Mouse (Mus musculus) liver, embryonic 13.5 days (tissue): Measurements from ENCODE around the gene As3mt. TPM values are rescaled to one million over a fixed set of nuclear protein-coding genes. Genes with fewer than 3 reads are reported as not detected.
A peak's percentile ranks its signal among the peaks of the same experiment; 100 is the strongest.
"Not testable (repeated sequence)": the region's sequence is repeated elsewhere in the genome, so short reads cannot be mapped to it uniquely, and the experiment has no call there.

Experiments
- ATAC-seq: fragments of 200-750 bp; cut with Nextera tagmentation; 2 replicates; pipeline ENCODE4 v1.8.0; 2017; ENCODE audit warnings: low read depth, mild to moderate bottlenecking, moderate number of reproducible peaks, moderate library complexity
- DNase-seq: peaks from one replicate; pipeline ENCODE4 v3.0.0; 2022
- H3K27ac ChIP-seq: fragments of 300-500 bp; sonication (generic); 2 replicates; pipeline ENCODE4 v1.5.1; 2015; ENCODE audit warnings: moderate library complexity, mild to moderate bottlenecking, inconsistent platforms
- H3K27me3 ChIP-seq: fragments of 300-500 bp; sonication (generic); 2 replicates; pipeline ENCODE4 v1.6.1; 2015; ENCODE audit warnings: mild to moderate bottlenecking, inconsistent platforms
- H3K36me3 ChIP-seq: fragments of 300-500 bp; sonication (generic); 2 replicates; pipeline ENCODE4 v1.6.1; 2015; ENCODE audit warnings: mild to moderate bottlenecking, inconsistent platforms
- H3K4me1 ChIP-seq: fragments of 300-500 bp; sonication (generic); replicated peaks from 2 replicates; pipeline ENCODE4 v1.6.1; 2015; ENCODE audit warnings: inconsistent platforms
- H3K4me2 ChIP-seq: fragments of 300-500 bp; sonication (generic); 2 replicates; pipeline ENCODE4 v1.6.1; 2015; ENCODE audit warnings: inconsistent platforms, mild to moderate bottlenecking, moderate library complexity
- H3K4me3 ChIP-seq: fragments of 300-500 bp; sonication (generic); replicated peaks from 2 replicates; pipeline ENCODE4 v1.5.1; 2015; ENCODE audit warnings: mild to moderate bottlenecking, inconsistent platforms
- H3K9ac ChIP-seq: fragments of 300-500 bp; sonication (generic); 2 replicates; pipeline ENCODE4 v1.6.1; 2015; ENCODE audit warnings: mild to moderate bottlenecking, inconsistent platforms
- H3K9me3 ChIP-seq: fragments of 300-500 bp; sonication (generic); replicated peaks from 2 replicates; pipeline ENCODE4 v1.6.1; 2016; ENCODE audit warnings: inconsistent platforms
- WGBS: fragments of 180-500 bp; shearing (Covaris S2); methylation state at CpG from one replicate; pipeline ENCODE4 v1.1.7; 2015; ENCODE audit not compliant: insufficient replicate concordance; 5-methylcytosine and 5-hydroxymethylcytosine counted together
- polyA plus RNA-seq: library from polyadenylated mRNA; unstranded; fragments of >200 nt; fragmentation: Nextera tagmentation; extraction: Ambion mirVana; gene quantifications from 2 replicates; pipeline ENCODE4 v1.2.1, GENCODE M21; 2015

As3mt gene
- polyA plus RNA-seq, 1 experiment from 2014 or later, result 17.7 TPM

- peak; percentile 44 for DNase-seq
- H3K4me2 ChIP-seq, result peak overlapping the region; percentile 51
- peaks cover 7% of the 10 kb centered on the region; the same call in 1 of the 2 replicates for H3K36me3 ChIP-seq
- 8% methylated on average over 11 of the region's 11 CpGs for WGBS
- no peaks in the 10 kb centered on the region for H3K9me3 ChIP-seq
- ATAC-seq, result peak; percentile 81
- H3K9ac ChIP-seq, result peak overlapping the region; percentile 16; the same call in 1 of the 2 replicates
- no peak overlapping the region for H3K4me3 ChIP-seq
- peak overlapping the region; percentile 25; the same call in 1 of the 2 replicates for H3K27ac ChIP-seq
- H3K4me1 ChIP-seq, result peaks cover 25% of the 10 kb centered on the region
- H3K27me3 ChIP-seq, result no peaks in the 10 kb centered on the region
Measured at GRCm38 (mm10) chr19:46727945-46728540, 20.8 kb downstream of the As3mt start.

GRCm38 (mm10) chr19:46728909-46729308, 21.7 kb downstream of the As3mt start:
- Histone ChIP-seq H3K9me3 (no peaks in the 10 kb centered on the region), H3K27me3 (no peaks in the 10 kb centered on the region), H3K4me2 (no peak overlapping the region), H3K4me3 (no peak overlapping the region), H3K4me1 (peaks cover 25% of the 10 kb centered on the region), H3K36me3 (peaks cover 7% of the 10 kb centered on the region; the same call in 1 of the 2 replicates), H3K27ac (no peak overlapping the region), H3K9ac (no peak overlapping the region)
- 65% methylated on average over 3 of the region's 3 CpGs for WGBS
- ATAC-seq (no peak), DNase-seq (no peak)

GRCm38 (mm10) chr19:46731351-46731750, 24.1 kb downstream of the As3mt start:
- Histone ChIP-seq H3K4me2 (no peak overlapping the region), H3K27me3 (no peaks in the 10 kb centered on the region), H3K27ac (no peak overlapping the region), H3K4me3 (no peak overlapping the region), H3K4me1 (peaks cover 32% of the 10 kb centered on the region), H3K36me3 (peaks cover 2% of the 10 kb centered on the region; the same call in 1 of the 2 replicates), H3K9me3 (no peaks in the 10 kb centered on the region), H3K9ac (no peak overlapping the region)
- ATAC-seq (no peak), DNase-seq (no peak)
- WGBS, result 76% methylated on average over 10 of the region's 10 CpGs

- not testable (repeated sequence) for H3K27me3 ChIP-seq
Measured at GRCm38 (mm10) chr19:46732673-46733072, 25.4 kb downstream of the As3mt start.

GRCm38 (mm10) chr19:46733626-46734025, 26.4 kb downstream of the As3mt start:
- no peak overlapping the region for H3K9ac ChIP-seq
- DNase-seq (no peak), ATAC-seq (no peak)
- 80% methylated on average over 7 of the region's 7 CpGs for WGBS
- H3K4me3 ChIP-seq, result no peak overlapping the region
- H3K27me3 ChIP-seq, result no peaks in the 10 kb centered on the region
- H3K9me3 ChIP-seq, result no peaks in the 10 kb centered on the region
- H3K4me1 ChIP-seq, result peaks cover 11% of the 10 kb centered on the region; the same call in 1 of the 2 replicates
- no peak overlapping the region for H3K4me2 ChIP-seq
- H3K27ac ChIP-seq, result no peak overlapping the region
- peaks cover 2% of the 10 kb centered on the region; the same call in 1 of the 2 replicates for H3K36me3 ChIP-seq

More at GRCm38 (mm10) chr19:46732673-46733072, 25.4 kb downstream of the As3mt start:
- ATAC-seq, H3K4me2 ChIP-seq, H3K4me3 ChIP-seq, H3K9me3 ChIP-seq, H3K27ac ChIP-seq, DNase-seq, H3K9ac ChIP-seq, H3K36me3 ChIP-seq: not testable (repeated sequence)
- WGBS, result 86% methylated on average over 5 of the region's 5 CpGs
- peaks cover 20% of the 10 kb centered on the region for H3K4me1 ChIP-seq

- no peak for ATAC-seq
- no peak for DNase-seq
- peaks cover 7% of the 10 kb centered on the region; the same call in 1 of the 2 replicates for H3K36me3 ChIP-seq
- no peaks in the 10 kb centered on the region for H3K9me3 ChIP-seq
- no peaks in the 10 kb centered on the region for H3K27me3 ChIP-seq
- no peak overlapping the region for H3K9ac ChIP-seq
- no peak overlapping the region for H3K4me3 ChIP-seq
- 21% methylated on average over 5 of the region's 5 CpGs for WGBS
- no peak overlapping the region for H3K27ac ChIP-seq
- no peak overlapping the region for H3K4me2 ChIP-seq
- H3K4me1 ChIP-seq, result 0 out of 2 replicates have a peak, but pooled peaks cover 7% of the 10 kb centered on the region
Measured at GRCm38 (mm10) chr19:46735241-46735640, 28.0 kb downstream of the As3mt start.

- H3K9me3 ChIP-seq, result no peaks in the 10 kb centered on the region
- WGBS, result 50% methylated on average over 7 of the region's 7 CpGs
- no peaks in the 10 kb centered on the region for H3K27me3 ChIP-seq
- DNase-seq (no peak), ATAC-seq (no peak)
- H3K36me3 ChIP-seq, result peaks cover 7% of the 10 kb centered on the region; the same call in 1 of the 2 replicates
- H3K9ac ChIP-seq, result no peak overlapping the region
- no peak overlapping the region for H3K27ac ChIP-seq
- H3K4me1 ChIP-seq, result 0 out of 2 replicates have a peak, but pooled peaks cover 7% of the 10 kb centered on the region
- H3K4me2 ChIP-seq, result no peak overlapping the region
- H3K4me3 ChIP-seq, result no peak overlapping the region
Measured at GRCm38 (mm10) chr19:46737106-46737505, 29.8 kb downstream of the As3mt start.

- no peak overlapping the region for H3K4me3 ChIP-seq
- peaks cover 7% of the 10 kb centered on the region; the same call in 1 of the 2 replicates for H3K36me3 ChIP-seq
- no peaks in the 10 kb centered on the region for H3K27me3 ChIP-seq
- WGBS, result 48% methylated on average over 7 of the region's 7 CpGs
- ATAC-seq (peak; percentile 26; the same call in 1 of the 2 replicates), DNase-seq (peak; percentile 47)
- H3K4me2 ChIP-seq, result no peak overlapping the region
- no peaks in the 10 kb centered on the region for H3K9me3 ChIP-seq
- H3K9ac ChIP-seq, result no peak overlapping the region
- 0 out of 2 replicates have a peak, but pooled peaks cover under 1% of the 10 kb centered on the region for H3K4me1 ChIP-seq
- no peak overlapping the region for H3K27ac ChIP-seq
Measured at GRCm38 (mm10) chr19:46740341-46741008, 33.2 kb downstream of the As3mt start.

- H3K9me3 ChIP-seq, result no peaks in the 10 kb centered on the region
- 37% methylated on average over 6 of the region's 6 CpGs for WGBS
- no peak for DNase-seq
- peaks cover 7% of the 10 kb centered on the region; the same call in 1 of the 2 replicates for H3K36me3 ChIP-seq
- H3K9ac ChIP-seq, result no peak overlapping the region
- no peaks in the 10 kb centered on the region for H3K27me3 ChIP-seq
- no peak overlapping the region for H3K4me2 ChIP-seq
- no peak for ATAC-seq
- no peak overlapping the region for H3K27ac ChIP-seq
- no peak overlapping the region for H3K4me3 ChIP-seq
- no peaks in the 10 kb centered on the region for H3K4me1 ChIP-seq
Measured at GRCm38 (mm10) chr19:46741574-46741973, 34.3 kb downstream of the As3mt start.

- H3K36me3 ChIP-seq, result no peaks in the 10 kb centered on the region
- H3K27me3 ChIP-seq, result no peaks in the 10 kb centered on the region
- 71% methylated on average over 9 of the region's 9 CpGs for WGBS
- no peak overlapping the region for H3K27ac ChIP-seq
- H3K9ac ChIP-seq, result no peak overlapping the region
- DNase-seq (no peak), ATAC-seq (no peak)
- H3K9me3 ChIP-seq, result no peaks in the 10 kb centered on the region
- H3K4me3 ChIP-seq, result no peak overlapping the region
- no peak overlapping the region for H3K4me2 ChIP-seq
- no peaks in the 10 kb centered on the region for H3K4me1 ChIP-seq
Measured at GRCm38 (mm10) chr19:46744681-46745080, 37.4 kb downstream of the As3mt start.

- H3K4me2 ChIP-seq, result no peak overlapping the region
- no peak overlapping the region for H3K9ac ChIP-seq
- H3K27ac ChIP-seq, result no peak overlapping the region
- H3K27me3 ChIP-seq, result 0 out of 2 replicates have a peak, but pooled peaks cover 4% of the 10 kb centered on the region
- H3K36me3 ChIP-seq, result no peaks in the 10 kb centered on the region
- no peak for ATAC-seq
- H3K4me3 ChIP-seq, result no peak overlapping the region
- H3K4me1 ChIP-seq, result no peaks in the 10 kb centered on the region
- WGBS, result 64% methylated on average over 3 of the region's 3 CpGs
- no peaks in the 10 kb centered on the region for H3K9me3 ChIP-seq
- no peak for DNase-seq
Measured at GRCm38 (mm10) chr19:46747799-46748198, 40.5 kb downstream of the As3mt start.
